Mouse (Mus musculus): Measurements from ENCODE around the gene Hist3h2ba.
A peak's percentile ranks its signal among the peaks of the same experiment; 100 is the strongest.

Hist3h2ba gene

GRCm38 (mm10) chr11:58938322-58939087 is 10.2 kb upstream of the Hist3h2ba start, which contains the start of gene Rnf187:
Rnf187 (minus strand) TSS chr11:58938916.
- peak; percentile 66 for DNase-seq (ENCODE audit: low spot score)

DNA sequence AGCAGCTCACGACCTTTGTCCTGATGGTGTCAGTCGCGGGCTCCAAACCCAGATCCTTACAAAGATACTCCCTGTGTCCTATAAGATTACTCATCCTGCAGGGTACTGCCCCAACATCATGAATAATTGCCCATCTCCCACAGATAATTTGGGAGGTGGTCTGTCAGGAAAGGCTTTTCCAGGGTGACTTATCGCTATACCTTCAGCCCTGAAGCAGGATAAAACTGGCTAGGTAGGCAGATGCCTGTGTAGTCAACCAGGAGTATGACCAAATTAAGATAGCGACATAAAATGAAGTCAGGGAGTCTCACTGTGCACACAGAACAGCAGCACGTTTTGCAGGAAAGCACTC is 9.7 kb upstream of the Hist3h2ba start:
- no peak for DNase-seq (ENCODE audit: low spot score)

DNA sequence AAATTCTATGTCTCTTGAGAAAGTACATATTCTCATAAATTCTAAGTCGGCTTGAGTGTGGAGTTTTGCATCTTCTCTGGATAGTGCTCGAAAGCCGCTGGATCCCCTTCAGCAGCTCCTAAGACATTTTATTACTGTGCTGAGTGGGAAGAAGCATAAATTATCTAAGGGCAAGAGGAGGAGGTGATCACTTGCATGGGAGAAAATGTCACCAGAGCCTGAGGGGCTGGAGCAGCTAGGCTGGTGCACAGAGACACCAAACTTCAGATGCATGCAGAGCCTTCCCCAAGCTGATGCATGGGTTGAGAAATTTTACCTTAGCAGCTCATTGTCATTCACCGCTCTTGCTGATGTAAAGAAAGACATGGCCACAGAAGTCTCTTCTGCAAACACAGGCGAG is 4.6 kb upstream of the Hist3h2ba start:
- DNase-seq (ENCODE audit: low spot score) = no peak

DNA sequence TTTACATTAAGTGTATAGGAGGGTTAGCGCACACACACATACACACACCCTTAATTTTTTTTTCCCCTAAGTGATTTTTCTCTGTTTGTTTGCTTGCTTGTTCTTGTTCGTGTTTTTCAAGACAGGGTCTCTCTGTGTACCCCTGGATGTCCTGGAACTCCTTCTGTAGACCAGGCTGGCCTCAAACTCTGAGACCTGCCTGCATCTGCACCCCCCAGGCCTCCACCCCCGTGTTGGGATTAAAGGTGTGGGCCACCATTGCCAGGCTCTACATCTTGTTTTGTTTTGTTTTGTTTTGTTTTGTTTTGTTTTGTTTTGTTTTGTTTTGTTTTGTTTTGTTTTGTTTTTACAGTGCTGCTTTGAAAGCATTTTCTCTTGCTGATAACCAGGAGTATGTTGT is 1.4 kb upstream of the Hist3h2ba start:
- DNase-seq (ENCODE audit: low spot score) = no peak

GRCm38 (mm10) chr11:58947798-58948528 is 757 bp upstream of the Hist3h2ba start:
- no peak for DNase-seq (ENCODE audit: low spot score)

DNA sequence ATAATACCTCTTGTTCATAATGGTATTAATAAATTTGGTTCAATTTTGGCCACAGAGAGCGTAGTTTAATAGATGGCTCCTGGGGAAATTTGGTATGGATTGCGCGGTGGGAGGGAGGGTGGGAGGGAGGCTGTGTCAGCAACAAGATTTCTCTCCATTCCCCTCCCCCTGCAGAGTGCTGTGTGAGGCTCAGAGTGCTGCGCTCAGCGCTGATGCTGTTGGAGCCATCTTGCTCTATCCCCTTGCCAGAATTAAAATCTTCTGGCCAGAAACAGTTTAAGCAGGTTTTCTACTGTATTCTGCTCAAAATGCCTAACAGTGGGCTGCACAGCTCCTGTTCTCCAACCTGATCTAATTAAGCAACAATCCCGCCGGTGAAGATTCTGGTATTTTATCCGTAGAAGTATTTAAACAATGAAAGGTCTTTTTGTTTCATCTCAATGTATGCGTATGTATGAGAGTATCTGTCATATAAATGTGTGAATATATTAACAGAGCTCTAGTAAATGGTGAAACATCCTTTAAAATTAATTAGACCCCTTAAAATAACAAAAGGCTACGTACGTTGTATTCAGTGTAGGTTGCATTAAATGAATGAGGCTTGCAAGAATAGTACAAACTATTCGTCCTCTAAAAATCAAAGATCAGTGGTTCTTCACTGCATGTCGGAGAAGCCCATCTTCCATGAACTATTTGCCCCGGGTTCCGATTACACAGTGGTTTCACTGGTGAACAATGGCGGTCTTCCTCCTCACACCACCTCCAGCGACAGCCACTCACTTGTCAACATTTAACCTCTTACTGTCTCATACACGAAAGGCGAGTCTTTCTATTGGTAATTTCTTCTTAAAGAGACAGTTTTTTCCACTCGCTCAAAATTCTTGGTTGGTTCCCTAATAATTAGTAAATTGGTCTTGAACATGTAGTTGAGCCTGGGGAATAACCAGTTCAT is 1.0 kb downstream of the Hist3h2ba start:
- no peak for DNase-seq (ENCODE audit: low spot score)

DNA sequence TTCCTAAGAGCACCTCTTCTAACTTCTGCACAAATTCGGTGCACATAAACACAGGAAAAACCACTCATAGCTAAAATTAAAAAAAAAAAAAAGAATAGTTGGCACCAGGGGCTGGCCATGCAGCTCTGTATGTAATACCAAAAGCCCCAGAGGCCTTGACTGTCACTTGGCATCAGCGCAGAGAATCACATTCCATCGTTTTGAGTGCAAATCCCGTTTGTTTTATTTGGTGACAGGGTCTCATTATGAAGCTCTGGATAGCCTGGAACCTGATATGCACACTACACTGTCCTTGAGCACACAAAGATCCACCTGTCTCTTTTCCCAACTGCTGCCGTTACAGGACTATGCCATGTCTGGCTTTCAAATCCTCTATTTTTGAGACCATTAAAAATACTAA is 2.5 kb downstream of the Hist3h2ba start:
- no peak for DNase-seq (ENCODE audit: low spot score)

GRCm38 (mm10) chr11:58953351-58954169 is 4.8 kb downstream of the Hist3h2ba start:
- DNase-seq (ENCODE audit: low spot score) = no peak

GRCm38 (mm10) chr11:58954170-58954419 is 5.4 kb downstream of the Hist3h2ba start:
- DNase-seq (ENCODE audit: low spot score) = peak; percentile 49

GRCm38 (mm10) chr11:58954420-58955142 is 5.9 kb downstream of the Hist3h2ba start, which contains the start of the genes Hist3h2a and Trim17:
Hist3h2a (plus strand) TSS chr11:58954685.
Trim17 (plus strand) TSS chr11:58954685.
- peak; percentile 55 for DNase-seq (ENCODE audit: low spot score)

- DNase-seq (ENCODE audit: low spot score) = no peak
These were observed 6.6 kb downstream of the Hist3h2ba start for GRCm38 (mm10) chr11:58955143-58955867.

DNA sequence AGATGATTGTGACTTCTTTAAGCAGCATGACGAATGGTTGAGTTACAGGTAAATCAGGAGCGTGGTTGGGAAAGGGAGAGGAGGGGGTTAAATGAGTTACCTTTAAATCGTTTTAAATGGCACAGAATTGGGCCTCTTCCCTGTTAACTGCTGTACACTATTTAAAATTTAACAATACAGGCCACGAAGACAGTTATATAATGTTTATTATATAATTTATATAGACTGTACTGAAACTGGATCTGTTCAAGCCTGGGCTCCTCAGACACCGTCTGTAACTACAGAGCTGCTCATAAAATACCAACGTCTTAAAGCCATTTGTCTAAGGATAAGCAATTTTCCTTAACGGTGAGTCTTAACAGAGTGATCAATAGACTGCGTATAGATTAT is 7.1 kb downstream of the Hist3h2ba start:
- no peak for DNase-seq (ENCODE audit: low spot score)

- no peak for DNase-seq (ENCODE audit: low spot score)
These were observed 8.7 kb downstream of the Hist3h2ba start for GRCm38 (mm10) chr11:58957226-58957914.

- no peak for DNase-seq (ENCODE audit: low spot score)
These were observed 9.8 kb downstream of the Hist3h2ba start for GRCm38 (mm10) chr11:58958536-58958935.

DNA sequence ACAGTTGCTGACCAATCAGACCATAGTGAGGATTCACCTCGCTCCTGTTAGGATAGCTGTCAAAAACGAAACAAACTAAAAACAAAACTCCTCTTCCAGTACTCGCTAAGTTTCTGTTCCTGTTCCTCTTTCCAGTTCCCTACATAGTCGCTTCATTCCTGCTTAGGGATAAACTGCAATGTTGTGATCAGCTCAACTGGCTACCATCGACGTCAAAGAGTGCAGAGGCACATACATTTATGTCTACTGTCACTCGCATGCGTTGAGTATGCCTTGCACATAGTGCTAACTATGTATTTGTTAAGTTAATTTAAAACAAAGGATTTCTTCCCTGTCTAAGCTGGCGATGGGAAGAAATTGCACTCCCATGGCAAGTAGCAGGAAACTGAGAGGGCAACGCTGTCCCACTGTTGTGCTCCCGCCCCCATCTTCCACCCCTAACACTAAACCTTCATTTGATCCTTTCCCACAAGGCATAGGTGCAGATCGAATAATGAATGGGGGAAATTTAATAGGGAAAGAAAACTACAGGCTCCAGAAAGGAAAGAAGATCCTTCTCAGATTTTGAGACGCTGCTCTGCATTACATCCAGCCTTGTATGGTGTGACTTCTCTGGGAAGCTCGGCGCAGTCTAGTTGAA is 10.6 kb downstream of the Hist3h2ba start:
- no peak for DNase-seq (ENCODE audit: low spot score)

- peak; percentile 40 for DNase-seq (ENCODE audit: low spot score)
These were observed 11.3 kb downstream of the Hist3h2ba start for GRCm38 (mm10) chr11:58959921-58960465.

DNA sequence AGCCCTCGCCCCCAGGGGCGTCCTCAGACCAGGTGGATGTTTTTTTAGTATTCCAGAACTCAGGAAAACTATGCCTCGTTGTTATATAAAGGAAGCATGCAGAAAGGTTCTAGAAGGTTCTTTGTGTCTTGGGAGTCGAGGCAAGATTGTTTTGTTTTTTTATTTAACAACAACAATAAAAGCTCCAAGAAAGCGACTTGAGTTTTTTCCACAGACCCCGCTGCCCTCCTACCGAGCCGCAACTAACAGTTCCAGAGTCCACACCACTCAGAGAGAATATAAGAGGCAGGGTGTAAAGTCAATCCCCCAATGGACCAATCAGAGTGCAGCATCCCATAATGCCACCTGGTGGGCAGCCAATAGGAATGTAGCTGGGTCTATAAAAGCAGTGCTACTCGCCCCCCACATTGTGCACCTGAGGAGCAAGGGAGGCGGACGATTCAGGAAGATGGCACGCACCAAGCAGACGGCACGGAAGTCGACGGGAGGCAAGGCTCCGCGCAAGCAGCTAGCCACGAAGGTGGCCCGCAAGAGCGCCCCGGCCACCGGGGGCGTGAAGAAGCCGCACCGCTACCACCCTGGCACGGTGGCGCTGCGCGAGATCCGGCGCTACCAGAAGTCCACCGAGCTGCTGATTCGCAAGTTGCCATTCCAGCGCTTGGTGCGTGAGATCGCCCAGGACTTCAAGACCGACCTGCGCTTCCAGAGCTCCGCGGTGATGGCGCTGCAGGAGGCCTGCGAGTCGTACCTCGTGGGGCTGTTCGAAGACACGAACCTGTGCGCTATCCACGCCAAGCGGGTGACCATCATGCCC is 12.9 kb downstream of the Hist3h2ba start:
- no peak for DNase-seq (ENCODE audit: low spot score)

GRCm38 (mm10) chr11:58963543-58963942 is 14.8 kb downstream of the Hist3h2ba start:
- no peak for DNase-seq (ENCODE audit: low spot score)
